Mouse (Mus musculus) liver, embryonic 11.5 days (tissue): ENCODE results near the gene Gch1. TPM values are rescaled to one million over a fixed set of nuclear protein-coding genes. Genes with fewer than 3 reads are reported as not detected.
"Not testable (repeated sequence)": the region's sequence is repeated elsewhere in the genome, so short reads cannot be mapped to it uniquely, and the experiment has no call there.

Experiments
- ATAC-seq: fragments of 200-750 bp; cut with Nextera tagmentation; replicated peaks from 2 replicates; pipeline ENCODE4 v1.8.0; 2017; ENCODE audit warnings: moderate number of reproducible peaks, mild to moderate bottlenecking, moderate TSS enrichment, moderate library complexity; ENCODE audit not compliant: low FRiP score
- DNase-seq: peaks from one replicate; pipeline ENCODE4 v3.0.0-alpha.2; 2017; ENCODE audit warnings: low spot score
- H3K27ac ChIP-seq: fragments of 300-500 bp; sonication (generic); 2 replicates; pipeline ENCODE4 v1.5.1; 2014; ENCODE audit warnings: mild to moderate bottlenecking, low read depth, low read length, control low read depth
- H3K27me3 ChIP-seq: fragments of 300-500 bp; sonication (generic); replicated peaks from 2 replicates; pipeline ENCODE4 v1.6.1; 2014; ENCODE audit warnings: low read length, mixed read lengths; ENCODE audit not compliant: control insufficient read depth, insufficient read depth
- H3K36me3 ChIP-seq: fragments of 300-500 bp; sonication (generic); 2 replicates; pipeline ENCODE4 v1.6.1; 2014; ENCODE audit warnings: mild to moderate bottlenecking, low read length, moderate library complexity, mixed read lengths; ENCODE audit not compliant: control insufficient read depth, insufficient read depth
- H3K4me1 ChIP-seq: fragments of 300-500 bp; sonication (generic); replicated peaks from 2 replicates; pipeline ENCODE4 v1.6.1; 2014; ENCODE audit warnings: low read length, mixed read lengths; ENCODE audit not compliant: control insufficient read depth, insufficient read depth
- H3K4me2 ChIP-seq: fragments of 300-500 bp; sonication (generic); 2 replicates; pipeline ENCODE4 v1.6.1; 2014; ENCODE audit warnings: mild to moderate bottlenecking, control low read depth, moderate library complexity
- H3K4me3 ChIP-seq: fragments of 300-500 bp; sonication (generic); 2 replicates; pipeline ENCODE4 v1.5.1; 2014; ENCODE audit warnings: low read depth, low read length, control low read depth
- H3K9ac ChIP-seq: fragments of 300-500 bp; sonication (generic); 2 replicates; pipeline ENCODE4 v1.6.1; 2014; ENCODE audit warnings: low read depth, low read length, control low read depth
- H3K9me3 ChIP-seq: fragments of 300-500 bp; sonication (generic); 2 replicates; pipeline ENCODE4 v1.6.1; 2016; ENCODE audit warnings: low read length, inconsistent platforms, mixed read lengths; ENCODE audit not compliant: control insufficient read depth
- WGBS: fragments of 180-500 bp; shearing (Covaris S2); extraction: QIAGEN DNeasy Blood & Tissue Kit; methylation state at CpG from one replicate; pipeline ENCODE4 v1.1.7; 2014; 5-methylcytosine and 5-hydroxymethylcytosine counted together
- polyA plus RNA-seq: library from polyadenylated mRNA; unstranded; fragments of >200 nt; fragmentation: Nextera tagmentation; extraction: Ambion mirVana; gene quantifications from 2 replicates; pipeline ENCODE4 v1.2.1, GENCODE M21; 2014

Gch1 gene
- polyA plus RNA-seq, 1 experiment from 2014 or later, result 3.4 TPM

DNA sequence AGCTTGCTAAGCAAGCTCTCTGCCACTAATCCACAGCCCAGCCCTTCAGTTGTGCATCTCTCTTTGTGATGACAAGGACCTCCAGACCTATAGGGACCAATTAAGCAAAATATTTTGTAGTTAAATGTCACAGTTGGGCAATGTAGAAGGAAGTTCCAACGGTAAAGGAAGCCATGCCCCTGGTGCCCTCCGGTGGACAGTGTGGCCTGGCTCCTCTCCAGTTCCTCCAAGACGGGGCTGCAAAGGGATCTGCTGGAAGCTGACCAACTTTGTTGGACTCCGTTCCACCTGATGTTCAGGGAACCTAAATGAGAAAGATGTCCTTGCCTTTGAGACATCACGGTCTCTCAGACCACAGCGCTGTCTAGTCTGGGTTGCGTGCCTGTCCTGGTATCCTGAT, 71.7 kb downstream of the Gch1 start:
- no peaks in the 10 kb centered on the region for H3K4me1 ChIP-seq
- no peak overlapping the region for H3K4me2 ChIP-seq
- no peaks in the 10 kb centered on the region for H3K27me3 ChIP-seq
- no peak overlapping the region for H3K4me3 ChIP-seq
- whole genome bisulfite sequencing, result 70% methylated on average over 7 of the region's 7 CpGs
- no peak overlapping the region for H3K27ac ChIP-seq
- no peaks in the 10 kb centered on the region for H3K36me3 ChIP-seq
- DNase-seq, result no peak
- ATAC-seq, result no peak
- H3K9ac ChIP-seq, result no peak overlapping the region
- H3K9me3 ChIP-seq, result no peaks in the 10 kb centered on the region

DNA sequence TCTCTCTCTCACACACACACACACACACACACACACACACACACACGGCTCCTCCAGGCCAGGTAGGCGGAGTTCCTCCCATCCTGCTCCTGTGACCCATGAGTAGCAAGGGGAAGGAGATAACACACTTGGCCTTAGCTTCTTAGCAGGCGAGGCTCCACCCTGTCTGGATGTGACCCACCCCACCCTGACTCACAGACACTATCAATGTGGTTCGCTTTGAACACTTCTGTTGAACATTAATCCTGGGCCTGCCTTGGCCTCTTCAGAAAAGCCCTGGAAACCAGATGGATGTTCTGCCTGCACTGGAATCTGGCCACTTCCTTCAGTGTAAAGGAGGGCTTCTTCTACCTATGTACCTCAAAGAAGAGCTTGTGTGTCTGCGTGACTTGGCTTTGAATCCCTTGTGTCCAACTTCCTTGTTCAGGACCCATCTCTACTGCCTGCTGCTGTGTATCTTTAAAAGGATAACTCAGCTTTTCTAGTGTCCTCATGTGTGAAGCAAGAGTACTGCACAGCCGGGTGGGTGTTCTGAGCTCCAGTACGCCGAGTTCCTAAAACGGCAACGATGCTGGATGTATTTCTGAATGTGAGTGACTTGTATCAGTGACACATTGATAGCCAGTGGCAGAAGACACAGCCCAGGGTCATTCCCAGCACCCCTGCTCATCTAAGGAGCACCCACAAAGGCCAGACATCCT, 73.0 kb downstream of the Gch1 start:
- no peak for DNase-seq
- Histone ChIP-seq H3K9me3 (no peaks in the 10 kb centered on the region), H3K9ac (no peak overlapping the region), H3K4me2 (no peak overlapping the region), H3K4me1 (no peaks in the 10 kb centered on the region; the same call in 1 of the 2 replicates), H3K4me3 (no peak overlapping the region), H3K27me3 (no peaks in the 10 kb centered on the region), H3K27ac (no peak overlapping the region), H3K36me3 (no peaks in the 10 kb centered on the region)
- peak; percentile 73 for ATAC-seq
- WGBS, result 63% methylated on average over 9 of the region's 10 CpGs

GRCm38 (mm10) chr14:47115154-47115553, 74.1 kb downstream of the Gch1 start:
- Histone ChIP-seq H3K27ac (no peak overlapping the region), H3K4me2 (no peak overlapping the region), H3K27me3 (no peaks in the 10 kb centered on the region), H3K36me3 (no peaks in the 10 kb centered on the region), H3K4me3 (no peak overlapping the region), H3K4me1 (no peaks in the 10 kb centered on the region; the same call in 1 of the 2 replicates), H3K9ac (no peak overlapping the region), H3K9me3 (no peaks in the 10 kb centered on the region)
- no peak for DNase-seq
- 66% methylated on average over 9 of the region's 9 CpGs for WGBS
- ATAC-seq, result no peak

DNA sequence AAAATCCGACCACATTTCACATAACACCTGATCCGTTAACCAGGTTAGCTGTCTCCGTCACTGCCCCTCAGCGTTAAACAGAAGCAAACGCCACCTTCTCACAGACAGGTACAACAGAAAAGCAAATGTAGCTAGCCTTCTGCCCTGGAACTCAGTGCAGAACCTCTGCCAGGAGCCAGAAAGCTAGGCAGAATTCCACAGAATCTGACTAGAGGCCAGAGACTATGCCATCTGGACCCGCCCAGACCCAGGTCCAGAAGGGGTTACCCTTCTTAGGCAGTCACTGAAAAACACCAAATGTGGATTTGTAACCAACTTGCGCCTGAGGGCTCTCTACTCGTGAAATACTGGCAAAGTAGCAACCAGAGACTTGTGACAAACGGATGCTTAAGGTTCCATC, 77.9 kb downstream of the Gch1 start:
- no peak overlapping the region for H3K4me2 ChIP-seq
- no peak overlapping the region for H3K27ac ChIP-seq
- H3K4me1 ChIP-seq, result no peaks in the 10 kb centered on the region; the same call in 1 of the 2 replicates
- H3K9ac ChIP-seq, result no peak overlapping the region
- H3K27me3 ChIP-seq, result no peaks in the 10 kb centered on the region
- no peaks in the 10 kb centered on the region for H3K36me3 ChIP-seq
- no peaks in the 10 kb centered on the region for H3K9me3 ChIP-seq
- WGBS, result 40% methylated on average over 9 of the region's 9 CpGs
- H3K4me3 ChIP-seq, result no peak overlapping the region
- no peak for DNase-seq
- ATAC-seq, result no peak

DNA sequence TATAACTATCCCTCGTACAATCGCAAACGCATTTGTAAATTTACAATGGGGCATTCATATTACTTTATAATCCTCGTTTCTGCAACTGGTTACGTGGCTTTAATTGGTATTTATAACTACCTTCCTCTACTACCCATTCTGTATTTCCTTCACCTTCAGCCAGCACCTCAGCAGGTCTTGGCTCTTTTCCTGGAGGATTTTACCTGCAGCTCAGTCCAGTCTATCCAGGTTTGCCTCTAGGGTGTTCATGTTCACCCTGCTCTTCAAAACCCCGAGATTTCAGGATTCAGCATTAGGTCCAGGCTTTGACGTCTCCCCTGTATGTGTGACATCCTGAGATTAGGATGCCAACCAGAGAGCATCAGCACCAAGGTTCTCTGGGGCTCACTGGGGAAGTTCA, 78.8 kb downstream of the Gch1 start:
- not testable (repeated sequence) for H3K27ac ChIP-seq, H3K27me3 ChIP-seq, H3K9me3 ChIP-seq, ATAC-seq, H3K4me2 ChIP-seq, H3K36me3 ChIP-seq, H3K9ac ChIP-seq, H3K4me3 ChIP-seq, DNase-seq, H3K4me1 ChIP-seq
- WGBS, result 80% methylated on average over 7 of the region's 7 CpGs

DNA sequence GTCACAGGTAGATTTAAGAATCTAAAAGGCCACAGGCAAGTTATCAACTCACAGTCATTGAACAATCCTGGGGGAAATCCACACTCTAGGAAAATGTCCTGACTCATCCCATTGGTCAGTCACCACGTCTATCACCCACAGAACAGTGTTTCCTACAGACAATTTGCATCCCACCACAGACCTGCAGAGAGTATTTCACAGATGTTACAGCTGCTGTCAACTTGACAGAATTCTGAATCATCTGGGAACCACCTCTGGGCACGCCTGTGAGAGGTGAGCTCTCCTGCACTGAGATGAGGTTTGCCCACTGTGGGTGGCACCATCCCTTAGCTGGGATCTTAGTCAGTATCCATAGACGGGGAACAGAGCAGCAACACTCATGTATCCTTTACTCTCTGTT, 81.8 kb downstream of the Gch1 start:
- Histone ChIP-seq H3K9me3 (no peaks in the 10 kb centered on the region), H3K9ac (no peak overlapping the region), H3K4me2 (no peak overlapping the region), H3K4me3 (no peak overlapping the region), H3K4me1 (peaks cover 3% of the 10 kb centered on the region; the same call in 1 of the 2 replicates), H3K27ac (no peak overlapping the region), H3K36me3 (no peaks in the 10 kb centered on the region), H3K27me3 (no peaks in the 10 kb centered on the region)
- DNase-seq (no peak), ATAC-seq (no peak)
- 51% methylated on average over 3 of the region's 3 CpGs for WGBS

DNA sequence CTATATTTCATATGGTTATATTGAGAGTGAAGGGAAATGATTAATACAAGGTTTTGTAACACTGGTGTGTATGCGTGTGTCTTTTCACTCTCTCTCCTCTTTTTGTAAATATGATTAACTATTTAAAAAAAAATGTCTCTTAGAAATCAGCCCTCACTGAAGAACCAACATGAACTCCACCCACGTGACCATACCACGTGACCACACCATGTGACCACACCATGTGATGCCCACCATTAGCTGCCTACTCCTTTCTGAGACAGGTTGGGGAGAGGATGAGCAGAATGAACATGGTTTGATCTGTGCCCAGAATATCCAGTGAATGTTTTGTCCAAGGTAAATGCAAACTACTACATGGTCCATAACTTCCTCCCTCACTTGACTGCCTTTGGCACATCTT, 83.5 kb downstream of the Gch1 start:
- H3K4me2 ChIP-seq, result no peak overlapping the region
- DNase-seq, result no peak
- no peaks in the 10 kb centered on the region for H3K36me3 ChIP-seq
- 0 out of 2 replicates have a peak, but pooled peaks cover 3% of the 10 kb centered on the region for H3K4me1 ChIP-seq
- H3K9me3 ChIP-seq, result no peaks in the 10 kb centered on the region
- 87% methylated on average over 3 of the region's 3 CpGs for WGBS
- H3K27ac ChIP-seq, result no peak overlapping the region
- no peaks in the 10 kb centered on the region for H3K27me3 ChIP-seq
- H3K9ac ChIP-seq, result no peak overlapping the region
- no peak for ATAC-seq
- no peak overlapping the region for H3K4me3 ChIP-seq

- H3K27ac ChIP-seq, result no peak overlapping the region
- H3K4me1 ChIP-seq, result 0 out of 2 replicates have a peak, but pooled peaks cover 3% of the 10 kb centered on the region
- no peaks in the 10 kb centered on the region for H3K9me3 ChIP-seq
- H3K9ac ChIP-seq, result no peak overlapping the region
- no peak for ATAC-seq
- H3K27me3 ChIP-seq, result no peaks in the 10 kb centered on the region
- no peak for DNase-seq
- H3K36me3 ChIP-seq, result no peaks in the 10 kb centered on the region
- no peak overlapping the region for H3K4me3 ChIP-seq
- WGBS, result 72% methylated on average over 3 of the region's 3 CpGs
- H3K4me2 ChIP-seq, result no peak overlapping the region
Measured at GRCm38 (mm10) chr14:47105174-47105557, 84.0 kb downstream of the Gch1 start.
